ENCODE assay signal across 9 mouse cellular contexts in genomic region chr13:47224648-47225323, GRCm38 (mm10).
DNase-seq lines count a peak whose midpoint lies in the region; ATAC-seq and TF ChIP-seq lines count a peak whose summit lies in the region.
"Had no signal": no experiment of that assay in that cellular context is flagged by ENCODE, and none has a peak within 500 bp of the region (broad histone marks: within the 10 kb centered on the region; RNA-seq: fewer than 3 reads in every experiment).

No protein-coding gene starts in this region.

- ATAC-seq in neural tube, embryonic 11.5 days (ENCODE audit: insufficient read depth, low FRiP score, low TSS enrichment) = no peak

- DNase-seq in adrenal gland, postnatal 14 days = peak; percentile 45
- DNase-seq in adrenal gland, postnatal 25 days = no peak
- no peak for DNase-seq in neural tube, embryonic 11.5 days (ENCODE audit: low spot score)
- no peak for DNase-seq in neural tube, embryonic 10.5 days (ENCODE audit: extremely low spot score, low spot score)
- DNase-seq in kidney, postnatal 25 days = peak; percentile 50 to 80
- DNase-seq in telencephalon, adult 2 months (ENCODE audit: low read depth, low spot score) = peak; percentile 68
- DNase-seq in spleen, postnatal 10 days (ENCODE audit: low spot score in 2 of 2) = no peak
- DNase-seq in cerebellum, adult 2 months = no peak

- peaks cover 7% of the 10 kb centered on the region; the same call in 1 of the 2 replicates for H3K4me1 ChIP-seq in neural tube, embryonic 11.5 days (ENCODE audit: control insufficient read depth, insufficient read depth, low read length)
- H3K4me1 ChIP-seq in cerebellum, adult 2 months (ENCODE audit: control insufficient read depth, insufficient read depth, low read length) = peaks cover 10% of the 10 kb centered on the region; the same call in 1 of the 2 replicates

- H3K9ac ChIP-seq in neural tube, embryonic 11.5 days (ENCODE audit: low read length) = peak overlapping the region; percentile 35; the same call in 1 of the 2 replicates
- H3K9ac ChIP-seq: neural tube, embryonic 13.5 days had no signal

- no peaks in the 10 kb centered on the region for H3K36me3 ChIP-seq in neural tube, embryonic 11.5 days (ENCODE audit: control insufficient read depth, insufficient read depth, low read length)
- H3K36me3 ChIP-seq: neural tube, embryonic 13.5 days had no signal

- H3K9me3 ChIP-seq in neural tube, embryonic 11.5 days (ENCODE audit: control insufficient read depth, low read length) = no peaks in the 10 kb centered on the region
- H3K9me3 ChIP-seq: neural tube, embryonic 13.5 days had no signal

- H3K27ac ChIP-seq in neural tube, embryonic 11.5 days (ENCODE audit: low read depth, low read length) = no peak overlapping the region
- H3K27ac ChIP-seq in cerebellum, adult 2 months (ENCODE audit: insufficient read depth, low read length) = no peak overlapping the region
- H3K27ac ChIP-seq: neural tube, embryonic 13.5 days had no signal

- H3K27me3 ChIP-seq in neural tube, embryonic 11.5 days (ENCODE audit: control insufficient read depth, insufficient read depth, low read length) = no peaks in the 10 kb centered on the region
- H3K27me3 ChIP-seq in cerebellum, adult 2 months (ENCODE audit: control insufficient read depth, insufficient read depth, low read length) = no peaks in the 10 kb centered on the region
- H3K27me3 ChIP-seq: neural tube, embryonic 13.5 days had no signal

- no peak overlapping the region for H3K4me3 ChIP-seq in neural tube, embryonic 11.5 days (ENCODE audit: low read depth, low read length)
- no peak overlapping the region for H3K4me3 ChIP-seq in cerebellum, adult 2 months (replicated peaks; ENCODE audit: insufficient read depth, low read depth, low read length)
- H3K4me3 ChIP-seq: neural tube, embryonic 13.5 days had no signal

- TF ChIP-seq CTCF in cerebellum, adult 2 months (IDR thresholded peaks at IDR 0.05; ENCODE audit: borderline replicate concordance, insufficient read depth, low read depth, low read length) = no peak

- TF ChIP-seq POLR2A in cerebellum, adult 2 months (IDR thresholded peaks at IDR 0.05; ENCODE audit: borderline replicate concordance, insufficient read depth, low read length) = no peak

- H3K4me2 ChIP-seq in neural tube, embryonic 11.5 days (ENCODE audit: low read depth) = no peak overlapping the region
- H3K4me2 ChIP-seq: neural tube, embryonic 13.5 days had no signal

- WGBS in neural tube, embryonic 11.5 days = 26% methylated on average over 14 of the region's 14 CpGs
- 71% methylated on average over 14 of the region's 14 CpGs for WGBS in cerebellum, adult 2 months

Comparison
In these comparisons a context has a peak if more than half of its experiments do, and no peak if none do; other contexts are left out.
1. DNase-seq: peak in adrenal gland, postnatal 14 days (single experiment), kidney, postnatal 25 days (2 of 2) and telencephalon, adult 2 months (single experiment); none in adrenal gland, postnatal 25 days (single experiment), neural tube, embryonic 11.5 days (single experiment), neural tube, embryonic 10.5 days (single experiment), spleen, postnatal 10 days (0 of 2) and cerebellum, adult 2 months (0 of 2).